Mouse (Mus musculus): ENCODE results near the gene Msx3. TPM values are rescaled to one million over a fixed set of nuclear protein-coding genes. Genes with fewer than 3 reads are reported as not detected.

The Msx3 gene
- polyA plus RNA-seq (2015; fragmentation: Nextera tagmentation; extraction: Ambion mirVana) = 0.20 TPM in 1 of 2 replicates, not detected in the other

DNA sequence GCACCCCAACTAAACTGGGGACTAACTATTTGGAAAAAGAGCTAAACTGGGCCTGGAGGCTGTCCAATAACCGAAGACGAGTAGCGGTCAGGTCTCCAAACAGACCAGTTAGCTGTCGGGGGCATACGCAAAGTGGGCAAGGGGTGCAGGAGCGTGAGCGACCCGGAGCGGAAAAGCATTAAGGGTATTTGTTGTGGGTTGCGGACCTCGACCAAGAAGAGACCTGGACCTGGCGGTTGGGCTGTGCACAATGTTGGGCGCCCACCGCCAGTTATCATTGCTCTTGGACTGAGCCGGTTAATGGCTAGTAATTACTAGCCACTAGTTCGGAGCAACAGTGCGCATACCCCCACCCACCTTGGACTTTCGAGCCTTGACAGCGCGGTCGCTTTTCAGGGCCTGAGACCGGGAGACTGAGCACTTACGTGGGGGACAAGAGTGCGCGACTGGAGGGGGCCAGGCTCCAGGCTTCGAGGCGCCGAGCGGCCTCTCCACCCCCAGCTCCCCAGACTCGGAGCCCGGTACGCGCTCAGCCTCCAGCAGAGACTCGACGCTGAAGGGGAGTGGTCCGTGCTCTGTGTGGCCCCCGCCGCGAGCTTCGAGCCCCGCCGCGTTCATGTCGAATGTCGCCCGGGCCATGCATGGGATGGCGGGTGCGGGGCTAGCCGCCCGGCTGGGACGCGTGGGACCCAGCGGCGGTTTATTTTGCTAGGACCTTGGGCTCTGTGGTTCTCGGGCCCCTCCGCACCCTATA lies at the start of gene Msx3:
Msx3 (minus strand) TSS at position 729 of the 754 bp plus-strand sequence.
- H3K4me2 ChIP-seq = peak within 1 kb of the TSS; percentile 71
- H3K9ac ChIP-seq = peak within 1 kb of the TSS; percentile 59; the same call in 1 of the 2 replicates
- no peak within 1 kb of the TSS for H3K27ac ChIP-seq
- peaks cover 23% of the 10 kb centered on the region for H3K4me1 ChIP-seq
- no peaks in the 10 kb centered on the region for H3K36me3 ChIP-seq
- peak within 1 kb of the TSS; percentile 43 for H3K4me3 ChIP-seq
- H3K27me3 ChIP-seq = peaks cover 97% of the 10 kb centered on the region
- H3K9me3 ChIP-seq = no peaks in the 10 kb centered on the region
- under 1% methylated on average over 56 of the region's 56 CpGs for WGBS
- peak; percentile 34; the same call in 1 of the 2 replicates for ATAC-seq (ENCODE audit: insufficient number of reproducible peaks, insufficient read depth, low FRiP score, low TSS enrichment, low read depth)

DNA sequence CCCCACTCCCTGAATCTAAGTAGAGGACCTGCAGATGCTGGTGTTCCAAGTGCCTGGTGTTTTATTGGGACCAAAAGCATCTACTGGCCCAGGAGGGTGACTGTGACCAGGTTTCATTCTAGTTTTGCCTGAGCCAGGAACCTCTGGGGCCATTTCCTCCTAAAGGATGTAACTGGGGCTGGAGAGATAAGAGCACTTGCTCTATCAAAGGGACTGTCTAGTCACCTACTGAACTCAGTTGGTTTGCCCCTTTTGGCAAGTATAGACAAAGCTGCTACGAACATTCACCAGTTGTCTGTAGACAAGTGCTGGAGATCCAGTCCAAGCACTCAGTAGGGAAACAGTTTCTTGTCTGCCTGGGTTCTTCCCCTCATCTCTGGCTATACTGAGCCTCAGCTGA lies 49.6 kb upstream of the Msx3 start:
- H3K9ac ChIP-seq = no peak overlapping the region
- no peaks in the 10 kb centered on the region for H3K27me3 ChIP-seq
- no peaks in the 10 kb centered on the region for H3K36me3 ChIP-seq
- no peaks in the 10 kb centered on the region for H3K9me3 ChIP-seq
- WGBS = 93% methylated on average over 1 of the region's 1 CpGs
- ATAC-seq (ENCODE audit: insufficient number of reproducible peaks, insufficient read depth, low FRiP score, low TSS enrichment, low read depth) = no peak
- H3K4me1 ChIP-seq = peaks cover 21% of the 10 kb centered on the region
- H3K27ac ChIP-seq = no peak overlapping the region
- H3K4me3 ChIP-seq = no peak overlapping the region
- no peak overlapping the region for H3K4me2 ChIP-seq

DNA sequence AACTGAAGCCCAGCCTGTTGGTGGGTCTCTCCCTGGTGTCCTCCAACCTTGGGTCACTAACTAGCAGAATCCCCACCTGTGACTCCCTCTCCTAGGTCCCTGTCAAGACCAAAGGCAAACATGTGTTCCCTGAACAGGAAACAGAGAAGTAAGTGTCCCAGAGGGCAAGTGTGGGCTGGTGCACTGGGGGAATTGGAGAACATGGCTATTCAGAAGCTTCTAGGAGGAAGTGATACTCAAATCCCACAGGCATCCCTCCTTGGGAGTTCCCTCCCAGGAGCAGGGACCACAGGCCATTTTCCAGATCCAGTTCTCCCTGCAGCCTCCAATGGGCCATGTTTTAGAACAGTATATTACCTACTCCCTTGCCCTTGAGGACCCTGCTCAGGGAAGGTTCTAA lies 47.2 kb upstream of the Msx3 start:
- H3K9me3 ChIP-seq = no peaks in the 10 kb centered on the region
- no peak overlapping the region for H3K4me3 ChIP-seq
- no peaks in the 10 kb centered on the region for H3K36me3 ChIP-seq
- H3K27ac ChIP-seq = no peak overlapping the region
- ATAC-seq (ENCODE audit: insufficient number of reproducible peaks, insufficient read depth, low FRiP score, low TSS enrichment, low read depth) = no peak
- H3K9ac ChIP-seq = no peak overlapping the region
- no peaks in the 10 kb centered on the region for H3K27me3 ChIP-seq
- H3K4me2 ChIP-seq = no peak overlapping the region
- H3K4me1 ChIP-seq = peaks cover 7% of the 10 kb centered on the region; the same call in 1 of the 2 replicates

DNA sequence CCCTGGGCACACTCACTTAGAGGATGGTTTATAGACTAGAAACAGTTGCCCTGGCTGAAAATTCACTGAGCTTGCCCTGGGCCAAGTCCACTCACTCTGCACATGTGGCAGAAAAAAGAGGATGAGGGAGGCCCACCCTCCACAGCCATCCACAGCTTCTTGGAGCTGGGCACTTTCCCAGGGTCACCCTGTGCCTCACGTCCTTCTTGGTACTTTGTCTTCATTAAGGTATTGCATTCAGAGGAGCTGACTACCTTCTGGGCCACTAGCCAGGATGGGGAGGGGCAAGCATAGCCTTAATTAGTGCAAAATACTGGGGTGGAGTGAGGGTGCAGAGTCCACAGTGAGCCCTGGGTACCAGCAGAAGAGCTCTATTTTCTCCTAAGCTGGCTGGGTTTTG lies 46.7 kb upstream of the Msx3 start:
- WGBS = 50% methylated on average over 1 of the region's 1 CpGs
- Histone ChIP-seq H3K4me1 (peaks cover 7% of the 10 kb centered on the region; the same call in 1 of the 2 replicates), H3K27me3 (no peaks in the 10 kb centered on the region), H3K36me3 (no peaks in the 10 kb centered on the region), H3K4me2 (no peak overlapping the region), H3K27ac (no peak overlapping the region), H3K4me3 (no peak overlapping the region), H3K9me3 (no peaks in the 10 kb centered on the region), H3K9ac (no peak overlapping the region)
- ATAC-seq (ENCODE audit: insufficient number of reproducible peaks, insufficient read depth, low FRiP score, low TSS enrichment, low read depth) = no peak

DNA sequence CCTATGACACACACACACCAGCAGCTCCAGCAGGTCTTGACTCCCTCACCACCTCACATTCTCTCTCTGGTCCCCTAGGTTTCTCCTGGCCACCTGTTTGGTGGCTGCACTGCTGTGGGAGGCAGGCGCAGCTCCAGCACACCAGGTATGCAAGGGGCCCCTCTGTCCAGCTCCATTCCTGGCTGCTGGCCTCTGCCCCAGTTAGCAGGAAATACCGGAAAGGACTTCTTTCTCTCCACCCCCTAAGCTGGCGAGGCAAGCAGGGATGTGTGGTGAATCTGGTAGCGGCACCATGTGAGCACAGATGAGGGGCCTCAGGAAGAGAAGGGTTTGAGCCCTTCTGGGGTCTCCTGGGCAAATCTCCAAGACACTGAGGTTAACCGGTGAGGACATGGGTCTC lies 46.1 kb upstream of the Msx3 start:
- Histone ChIP-seq H3K27ac (no peak overlapping the region), H3K9me3 (no peaks in the 10 kb centered on the region), H3K4me3 (no peak overlapping the region), H3K9ac (0 out of 2 replicates have a peak overlapping the region, but pooled peaks have one; percentile 21), H3K4me1 (peaks cover 7% of the 10 kb centered on the region; the same call in 1 of the 2 replicates), H3K4me2 (no peak overlapping the region), H3K36me3 (no peaks in the 10 kb centered on the region), H3K27me3 (no peaks in the 10 kb centered on the region)
- ATAC-seq (ENCODE audit: insufficient number of reproducible peaks, insufficient read depth, low FRiP score, low TSS enrichment, low read depth) = no peak
- 56% methylated on average over 5 of the region's 5 CpGs for WGBS

DNA sequence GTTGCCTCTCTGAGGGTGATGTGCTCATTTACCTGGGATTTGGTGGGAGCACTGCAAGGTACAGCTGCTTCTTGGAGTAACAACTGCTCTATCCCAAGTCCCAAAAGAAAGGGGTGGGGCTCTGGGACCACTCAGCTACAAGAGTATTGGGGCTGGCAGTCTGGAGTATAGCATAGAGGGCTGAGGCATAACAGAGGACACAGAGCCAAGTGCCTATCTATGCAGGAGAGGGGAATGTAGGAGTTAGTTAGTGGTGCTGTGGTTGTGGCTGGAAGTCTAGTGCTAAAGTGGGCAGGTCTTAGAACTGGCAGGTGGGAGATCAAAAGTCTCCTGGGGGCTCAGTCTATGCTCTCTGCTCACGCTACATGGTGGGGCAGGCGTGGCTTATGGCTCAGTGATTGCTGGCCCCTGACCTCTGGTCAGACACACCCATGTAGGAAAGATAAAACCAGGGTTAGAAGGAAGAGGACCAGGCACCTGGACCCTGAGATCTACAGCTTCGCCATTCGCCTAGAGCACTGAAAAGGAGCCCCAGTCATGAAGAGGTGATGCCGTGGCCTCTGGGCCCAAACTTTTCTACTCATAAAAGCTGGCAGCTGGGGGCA lies 44.1 kb upstream of the Msx3 start, which contains the start of gene Prap1:
Prap1 (plus strand) TSS at position 472 of the 605 bp plus-strand sequence.
- Histone ChIP-seq H3K4me2 (no peak within 1 kb of the TSS), H3K9me3 (no peaks in the 10 kb centered on the region), H3K36me3 (no peaks in the 10 kb centered on the region), H3K27me3 (no peaks in the 10 kb centered on the region), H3K4me3 (no peak within 1 kb of the TSS), H3K9ac (no peak within 1 kb of the TSS), H3K4me1 (peaks cover 7% of the 10 kb centered on the region; the same call in 1 of the 2 replicates), H3K27ac (no peak within 1 kb of the TSS)
- WGBS = 65% methylated on average over 5 of the region's 5 CpGs
- no peak for ATAC-seq (ENCODE audit: insufficient number of reproducible peaks, insufficient read depth, low FRiP score, low TSS enrichment, low read depth)

DNA sequence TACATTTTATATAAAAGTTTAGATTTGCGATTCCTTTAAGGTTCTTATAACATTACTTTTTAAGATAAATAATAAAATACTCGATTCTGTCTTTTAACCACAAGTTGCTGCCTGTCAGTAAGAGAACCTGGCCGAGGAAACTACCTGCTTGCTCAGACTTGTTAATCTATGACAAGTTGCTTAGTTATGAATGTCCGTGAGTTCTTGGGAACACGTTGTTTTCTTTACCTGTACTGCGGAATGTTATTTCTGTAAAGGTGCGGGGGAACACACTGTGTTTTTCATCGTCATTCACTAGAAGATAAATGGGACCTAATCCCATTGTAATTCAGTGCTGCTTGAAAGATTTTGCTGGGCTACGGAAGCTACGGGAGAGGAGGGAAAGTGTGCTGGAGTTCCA lies 41.7 kb upstream of the Msx3 start:
- Histone ChIP-seq H3K27me3 (no peaks in the 10 kb centered on the region), H3K9ac (no peak overlapping the region), H3K9me3 (no peaks in the 10 kb centered on the region), H3K4me2 (no peak overlapping the region), H3K36me3 (no peaks in the 10 kb centered on the region), H3K4me3 (no peak overlapping the region), H3K27ac (no peak overlapping the region; the same call in 1 of the 2 replicates), H3K4me1 (peaks cover 7% of the 10 kb centered on the region; the same call in 1 of the 2 replicates)
- no peak for ATAC-seq (ENCODE audit: insufficient number of reproducible peaks, insufficient read depth, low FRiP score, low TSS enrichment, low read depth)
- 66% methylated on average over 10 of the region's 10 CpGs for WGBS

DNA sequence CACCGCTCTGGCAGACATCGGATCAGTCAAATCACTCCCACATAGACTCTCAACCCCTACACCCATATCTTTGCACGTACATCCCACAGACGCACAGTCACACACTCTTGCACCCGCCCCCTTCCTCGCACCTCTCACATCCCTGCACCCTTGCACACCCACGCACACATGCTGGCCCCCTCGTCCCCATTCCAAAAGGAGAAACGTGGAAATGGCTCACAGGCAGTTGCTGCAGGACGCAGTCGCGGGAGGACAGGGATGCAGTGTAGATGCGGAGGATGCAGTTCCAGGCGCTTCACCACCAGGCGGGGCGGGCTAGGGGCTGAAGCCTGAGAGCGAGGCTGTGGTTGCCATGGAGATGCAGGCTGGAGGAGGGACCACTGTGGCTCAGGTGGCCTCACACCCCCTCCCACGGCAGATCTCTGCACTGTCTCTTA lies 33.4 kb upstream of the Msx3 start, which contains the start of gene Caly:
Caly (minus strand) TSS at position 307 of the 437 bp plus-strand sequence.
- 5% methylated on average over 18 of the region's 18 CpGs for WGBS
- no peaks in the 10 kb centered on the region for H3K36me3 ChIP-seq
- H3K9ac ChIP-seq = no peak within 1 kb of the TSS
- no peak within 1 kb of the TSS for H3K4me3 ChIP-seq
- peaks cover 48% of the 10 kb centered on the region for H3K27me3 ChIP-seq
- peak; percentile 56; the same call in 1 of the 2 replicates for ATAC-seq (ENCODE audit: insufficient number of reproducible peaks, insufficient read depth, low FRiP score, low TSS enrichment, low read depth)
- no peaks in the 10 kb centered on the region for H3K9me3 ChIP-seq
- H3K4me1 ChIP-seq = peaks cover 13% of the 10 kb centered on the region
- H3K4me2 ChIP-seq = peak within 1 kb of the TSS; percentile 55
- no peak within 1 kb of the TSS for H3K27ac ChIP-seq

DNA sequence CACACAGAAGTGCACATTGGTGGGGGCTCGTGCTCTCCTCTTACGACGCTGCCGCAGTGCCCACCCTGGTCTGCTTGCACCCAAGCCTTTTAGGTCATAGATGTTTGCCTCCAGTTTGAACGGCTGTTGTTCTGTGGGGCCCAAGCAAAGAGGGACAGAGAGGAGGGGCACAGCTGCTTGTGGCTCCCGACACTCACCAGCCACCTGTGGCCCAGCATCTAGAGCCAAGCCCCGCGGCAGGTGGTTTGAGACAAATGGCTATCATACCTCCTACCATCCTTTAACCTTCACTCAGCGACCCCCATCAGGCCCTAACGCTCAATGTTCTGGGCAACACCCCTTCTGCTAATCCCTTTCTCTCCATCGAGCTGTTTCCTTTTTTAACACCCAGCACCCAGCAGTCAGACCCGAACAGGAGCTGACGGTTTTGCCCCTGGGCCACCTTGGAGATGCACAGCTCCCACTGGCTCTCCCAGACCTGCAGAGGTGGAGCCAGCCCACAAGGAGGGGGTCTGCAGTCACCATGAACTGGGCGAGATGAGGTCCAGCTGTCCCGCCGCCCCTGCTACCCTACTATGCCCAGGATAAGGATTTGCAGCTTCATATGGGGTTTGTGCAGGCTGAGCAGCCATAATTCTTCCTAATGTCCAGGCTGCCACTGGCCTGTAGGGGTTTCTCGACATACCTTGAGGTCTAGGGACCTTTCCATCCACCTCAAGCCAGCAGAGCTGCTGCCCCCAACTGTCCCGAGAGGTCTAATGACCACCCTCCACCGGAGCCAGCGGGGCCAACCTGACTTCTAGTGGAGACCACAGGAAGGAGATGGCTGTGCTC lies 32.7 kb upstream of the Msx3 start:
- Histone ChIP-seq H3K9me3 (no peaks in the 10 kb centered on the region), H3K27me3 (peaks cover 48% of the 10 kb centered on the region), H3K36me3 (no peaks in the 10 kb centered on the region), H3K9ac (no peak overlapping the region), H3K4me2 (peak overlapping the region; percentile 55), H3K27ac (no peak overlapping the region), H3K4me1 (peaks cover 13% of the 10 kb centered on the region), H3K4me3 (peak overlapping the region; percentile 35)
- 15% methylated on average over 20 of the region's 20 CpGs for WGBS
- no peak for ATAC-seq (ENCODE audit: insufficient number of reproducible peaks, insufficient read depth, low FRiP score, low TSS enrichment, low read depth)

DNA sequence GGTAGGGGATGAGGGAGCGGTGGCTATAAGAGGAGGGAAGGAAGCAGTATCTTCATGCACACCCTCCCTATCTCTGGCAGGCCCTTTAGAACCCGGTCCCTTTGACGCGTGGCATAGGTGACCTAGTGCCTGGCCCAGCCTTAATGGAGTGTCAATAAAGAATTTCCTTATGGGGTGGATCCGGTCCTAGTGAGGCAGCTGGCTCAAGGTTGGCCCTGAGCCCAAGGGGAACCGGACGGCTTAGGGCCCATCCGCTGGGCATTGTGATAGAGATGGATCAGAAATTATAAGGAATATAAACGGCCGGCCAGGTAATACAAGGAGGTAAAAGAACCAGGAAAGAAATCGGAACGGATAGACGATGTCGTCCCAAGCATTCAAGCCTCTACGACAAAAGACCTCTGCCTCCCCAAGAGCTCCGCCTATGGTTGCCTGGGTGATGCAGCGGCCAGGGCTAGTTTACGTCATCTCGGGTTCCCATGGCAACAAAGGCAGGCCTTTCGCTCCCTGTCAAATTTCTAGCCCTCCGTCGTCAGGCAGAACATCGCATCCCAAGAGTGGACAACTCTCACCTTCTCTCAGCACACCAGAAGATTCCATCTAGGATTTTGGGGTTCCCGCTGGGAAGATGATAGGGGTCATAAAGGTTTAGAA lies 31.7 kb upstream of the Msx3 start:
- H3K27ac ChIP-seq = no peak overlapping the region
- no peaks in the 10 kb centered on the region for H3K36me3 ChIP-seq
- no peak for ATAC-seq (ENCODE audit: insufficient number of reproducible peaks, insufficient read depth, low FRiP score, low TSS enrichment, low read depth)
- 0 out of 2 replicates have a peak overlapping the region, but pooled peaks have one; percentile 33 for H3K9ac ChIP-seq
- H3K4me3 ChIP-seq = peak overlapping the region; percentile 35
- peaks cover 13% of the 10 kb centered on the region for H3K4me1 ChIP-seq
- 3% methylated on average over 24 of the region's 24 CpGs for WGBS
- peak overlapping the region; percentile 55 for H3K4me2 ChIP-seq
- H3K27me3 ChIP-seq = peaks cover 51% of the 10 kb centered on the region
- H3K9me3 ChIP-seq = no peaks in the 10 kb centered on the region

DNA sequence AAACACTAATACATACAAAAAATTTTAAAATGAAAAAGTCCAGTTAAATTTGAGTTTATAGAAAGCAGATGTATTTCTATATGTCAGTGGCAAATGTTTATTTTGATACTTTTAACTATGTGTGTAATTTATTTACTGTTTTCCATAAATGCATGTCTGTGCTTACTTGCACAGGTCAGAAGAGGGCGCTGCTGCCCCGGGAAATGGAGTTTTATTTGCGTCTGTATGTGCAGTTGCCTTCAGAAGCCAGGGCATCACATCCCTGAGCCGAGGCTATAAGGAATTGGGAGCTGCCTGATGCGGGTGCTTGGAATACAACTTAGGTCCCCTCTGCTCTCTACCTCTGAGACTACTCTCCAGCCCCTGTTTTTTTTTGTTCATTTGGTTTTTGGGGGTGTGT lies 29.8 kb upstream of the Msx3 start:
- WGBS = 9% methylated on average over 5 of the region's 5 CpGs

More for the DNA sequence above, 29.8 kb upstream of the Msx3 start:
- Histone ChIP-seq H3K4me1 (peaks cover 13% of the 10 kb centered on the region), H3K4me2 (no peak overlapping the region), H3K27ac (no peak overlapping the region), H3K36me3 (no peaks in the 10 kb centered on the region), H3K9ac (no peak overlapping the region), H3K4me3 (no peak overlapping the region), H3K9me3 (no peaks in the 10 kb centered on the region), H3K27me3 (peaks cover 50% of the 10 kb centered on the region)
- ATAC-seq (ENCODE audit: insufficient number of reproducible peaks, insufficient read depth, low FRiP score, low TSS enrichment, low read depth) = no peak
